Mouse (Mus musculus) hindbrain, embryonic 12.5 days (tissue): Measurements from ENCODE around the gene 3300002I08Rik. TPM values are rescaled to one million over a fixed set of nuclear protein-coding genes. Genes with fewer than 3 reads are reported as not detected.

Source experiments
- ATAC-seq: fragments of 200-750 bp; cut with Nextera tagmentation; 2 replicates; pipeline ENCODE4 v1.8.0; 2017; ENCODE audit warnings: moderate TSS enrichment; ENCODE audit not compliant: low FRiP score
- H3K27ac ChIP-seq: fragments of 300-500 bp; sonication (generic); 2 replicates; pipeline ENCODE4 v1.5.1; 2016; ENCODE audit warnings: mild to moderate bottlenecking
- H3K27me3 ChIP-seq: fragments of 300-500 bp; sonication (generic); 2 replicates; pipeline ENCODE4 v1.6.1; 2016; ENCODE audit warnings: mild to moderate bottlenecking
- H3K36me3 ChIP-seq: fragments of 300-500 bp; sonication (generic); 2 replicates; pipeline ENCODE4 v1.6.1; 2016; ENCODE audit warnings: mild to moderate bottlenecking
- H3K4me1 ChIP-seq: fragments of 300-500 bp; sonication (generic); 2 replicates; pipeline ENCODE4 v1.6.1; 2016
- H3K4me2 ChIP-seq: fragments of 300-500 bp; sonication (generic); replicated peaks from 2 replicates; pipeline ENCODE4 v1.6.1; 2016; ENCODE audit warnings: mild to moderate bottlenecking
- H3K4me3 ChIP-seq: fragments of 300-500 bp; sonication (generic); 2 replicates; pipeline ENCODE4 v1.5.1; 2016; ENCODE audit warnings: mild to moderate bottlenecking
- H3K9ac ChIP-seq: fragments of 300-500 bp; sonication (generic); 2 replicates; pipeline ENCODE4 v1.6.1; 2016; ENCODE audit warnings: mild to moderate bottlenecking, moderate library complexity
- H3K9me3 ChIP-seq: fragments of 300-500 bp; sonication (generic); replicated peaks from 2 replicates; pipeline ENCODE4 v1.6.1; 2016; ENCODE audit warnings: mild to moderate bottlenecking
- WGBS: fragments of 180-500 bp; shearing (Covaris S2); methylation state at CpG from one replicate; pipeline ENCODE4 v1.1.7; 2016; 5-methylcytosine and 5-hydroxymethylcytosine counted together
- polyA plus RNA-seq: library from polyadenylated mRNA; unstranded; fragments of >200 nt; fragmentation: Nextera tagmentation; extraction: Ambion mirVana; gene quantifications from 2 replicates; pipeline ENCODE4 v1.2.1, GENCODE M21; 2016

Gene 3300002I08Rik
- polyA plus RNA-seq, 1 experiment from 2014 or later = 14.1 TPM

DNA sequence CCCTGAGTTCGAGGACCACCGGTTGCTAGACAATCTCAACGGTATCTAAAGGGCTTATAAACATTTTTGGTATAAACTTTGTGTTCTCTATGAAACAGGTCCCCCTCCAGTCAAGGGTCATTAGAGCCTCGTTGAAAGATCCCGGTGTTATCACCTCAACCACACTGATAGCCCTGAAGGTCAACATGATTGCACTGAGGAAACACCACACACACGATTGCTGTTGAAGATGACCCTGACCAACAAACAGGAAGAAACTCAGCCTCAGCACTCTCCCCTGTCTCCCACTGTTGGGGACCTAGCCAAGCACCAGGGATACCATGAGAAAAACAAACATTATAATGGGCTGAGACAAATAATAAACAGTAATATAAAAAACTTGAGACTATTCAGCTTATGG lies 68.9 kb downstream of the 3300002I08Rik start:
- Histone ChIP-seq H3K4me2 (no peak overlapping the region), H3K27me3 (no peaks in the 10 kb centered on the region), H3K4me3 (no peak overlapping the region), H3K27ac (no peak overlapping the region), H3K9ac (no peak overlapping the region), H3K9me3 (no peaks in the 10 kb centered on the region), H3K36me3 (no peaks in the 10 kb centered on the region), H3K4me1 (no peaks in the 10 kb centered on the region)
- no peak for ATAC-seq
- 95% methylated on average over 6 of the region's 6 CpGs for WGBS

Other genes starting within 250 kb of the 3300002I08Rik start
- gene Zfp120, start 226.1 kb downstream of the 3300002I08Rik start, polyA plus RNA-seq = 6.8 and 7.3 TPM in 2 replicates
- gene Gm10770, start 183.1 kb downstream of the 3300002I08Rik start, polyA plus RNA-seq = not detected in 2 replicates
- gene Gm14139, start 181.0 kb downstream of the 3300002I08Rik start, polyA plus RNA-seq = not detected in 2 replicates
- gene Zfp937, start 144.7 kb downstream of the 3300002I08Rik start, polyA plus RNA-seq = 10.7 and 12.1 TPM in 2 replicates
- gene Gm21994, start 107.2 kb downstream of the 3300002I08Rik start, polyA plus RNA-seq = 4.4 and 4.5 TPM in 2 replicates
- gene Gm14124, start 105.2 kb downstream of the 3300002I08Rik start, polyA plus RNA-seq = not detected in 2 replicates
- gene Gm10130, start 39.1 kb downstream of the 3300002I08Rik start, polyA plus RNA-seq = 1.3 and 3.1 TPM in 2 replicates
- gene Zfp442, start 88.7 kb upstream of the 3300002I08Rik start, polyA plus RNA-seq = 7.8 and 8.6 TPM in 2 replicates
- 0.08 and 0.21 TPM in 2 replicates for gene Zfp345, start 122.3 kb upstream of the 3300002I08Rik start, polyA plus RNA-seq
- gene Cst7, start 207.7 kb upstream of the 3300002I08Rik start, polyA plus RNA-seq = 0.30 and 0.40 TPM in 2 replicates
- 36.1 and 38.1 TPM in 2 replicates for gene Apmap, start 245.8 kb upstream of the 3300002I08Rik start, polyA plus RNA-seq